Mouse (Mus musculus): ENCODE results near the gene Ipo7. TPM values are rescaled to one million over a fixed set of nuclear protein-coding genes. Genes with fewer than 3 reads are reported as not detected.

Ipo7 gene
- polyA plus RNA-seq, 1 experiment, result 20.9 TPM

- 41% methylated on average over 2 of the region's 2 CpGs for WGBS
- peaks cover 7% of the 10 kb centered on the region; the same call in 1 of the 2 replicates for H3K4me1 ChIP-seq (ENCODE audit: control insufficient read depth, insufficient read depth, low read length)
- DNase-seq, result peak; percentile 18
- H3K4me3 ChIP-seq (replicated peaks; ENCODE audit: extremely low read depth, low read depth, low read length), result no peak overlapping the region
- TF ChIP-seq POLR2A (IDR thresholded peaks at IDR 0.05; ENCODE audit: borderline replicate concordance, extremely low read depth, low read depth, low read length), result no peak
- no peak for TF ChIP-seq CTCF (IDR thresholded peaks at IDR 0.05; ENCODE audit: insufficient read depth, low read length)
Observed at GRCm38 (mm10) chr7:109993157-109993959, 24.7 kb upstream of the Ipo7 start.

DNA sequence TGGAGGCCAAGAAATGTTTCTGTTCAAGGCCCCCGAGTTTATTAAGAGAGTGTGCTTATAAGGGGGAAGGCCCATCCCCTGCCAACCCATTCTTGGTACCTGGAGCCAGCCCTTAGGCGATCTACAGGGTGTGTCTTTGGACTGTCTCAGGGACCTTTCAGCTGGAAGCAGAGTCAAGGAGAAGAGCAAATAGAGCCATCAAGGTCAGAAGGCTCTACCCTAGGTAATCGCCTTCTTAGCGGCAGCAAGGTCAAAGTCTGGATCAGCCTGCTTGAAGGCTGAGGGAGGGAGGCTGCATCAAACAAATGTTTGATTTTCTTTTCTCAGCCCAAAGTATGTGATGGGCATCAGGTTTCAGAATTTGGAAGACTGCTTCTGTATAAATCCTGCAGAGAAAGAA, 19.7 kb upstream of the Ipo7 start:
- Histone ChIP-seq H3K4me1 (ENCODE audit: control insufficient read depth, insufficient read depth, low read length) (peaks cover 2% of the 10 kb centered on the region; the same call in 1 of the 2 replicates), H3K4me3 (replicated peaks; ENCODE audit: extremely low read depth, low read depth, low read length) (no peak overlapping the region)
- no peak for TF ChIP-seq POLR2A (IDR thresholded peaks at IDR 0.05; ENCODE audit: borderline replicate concordance, extremely low read depth, low read depth, low read length)
- TF ChIP-seq CTCF (IDR thresholded peaks at IDR 0.05; ENCODE audit: insufficient read depth, low read length), result no peak
- 85% methylated on average over 4 of the region's 4 CpGs for WGBS
- no peak for DNase-seq

DNA sequence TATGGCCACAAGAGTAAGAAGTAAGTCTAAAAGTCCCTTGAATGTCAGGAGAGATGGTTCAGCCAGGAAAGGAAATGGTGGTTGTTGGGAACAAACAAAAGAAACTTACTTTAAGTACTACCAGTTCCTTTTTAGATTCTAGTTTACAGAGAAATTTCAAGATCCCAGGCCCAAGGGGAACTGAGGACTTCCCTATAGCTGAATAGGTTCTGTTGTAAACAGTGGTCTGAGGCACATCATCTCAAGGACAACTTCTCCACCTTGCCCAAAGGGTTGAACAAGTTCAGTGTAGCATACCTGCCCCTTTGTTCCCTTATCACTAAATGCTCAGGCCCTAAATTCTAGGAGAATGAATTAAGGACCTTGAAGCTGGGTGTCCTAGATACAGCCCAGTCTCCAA, 16.0 kb upstream of the Ipo7 start:
- TF ChIP-seq CTCF (IDR thresholded peaks at IDR 0.05; ENCODE audit: insufficient read depth, low read length), result no peak
- no peak for TF ChIP-seq POLR2A (IDR thresholded peaks at IDR 0.05; ENCODE audit: borderline replicate concordance, extremely low read depth, low read depth, low read length)
- no peak overlapping the region for H3K4me3 ChIP-seq (replicated peaks; ENCODE audit: extremely low read depth, low read depth, low read length)
- DNase-seq, result no peak
- H3K4me1 ChIP-seq (ENCODE audit: control insufficient read depth, insufficient read depth, low read length), result no peaks in the 10 kb centered on the region

DNA sequence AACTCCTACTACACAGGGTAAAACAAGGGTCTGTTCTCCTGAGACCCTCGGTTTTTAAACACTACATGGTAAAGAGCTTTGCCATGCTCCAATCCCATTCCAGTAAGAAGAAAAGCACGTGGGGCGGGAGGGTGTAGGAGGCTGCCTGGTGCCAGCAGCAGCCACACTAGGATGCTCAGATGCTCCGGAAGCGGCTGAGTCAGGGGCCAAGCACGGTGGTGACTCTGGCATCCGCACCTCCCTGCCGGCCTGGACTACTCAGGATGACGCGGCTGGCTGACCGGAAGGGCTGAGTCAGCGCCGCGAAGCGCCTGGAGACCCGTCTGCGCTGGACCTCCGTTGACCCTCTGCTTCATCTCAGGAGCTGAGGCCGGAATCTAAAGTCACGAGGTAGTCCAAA, 15.1 kb upstream of the Ipo7 start:
- TF ChIP-seq POLR2A (IDR thresholded peaks at IDR 0.05; ENCODE audit: borderline replicate concordance, extremely low read depth, low read depth, low read length) (no peak), CTCF (IDR thresholded peaks at IDR 0.05; ENCODE audit: insufficient read depth, low read length) (no peak)
- 13% methylated on average over 20 of the region's 20 CpGs for WGBS
- H3K4me1 ChIP-seq (ENCODE audit: control insufficient read depth, insufficient read depth, low read length), result no peaks in the 10 kb centered on the region
- H3K4me3 ChIP-seq (replicated peaks; ENCODE audit: extremely low read depth, low read depth, low read length), result no peak overlapping the region
- DNase-seq, result peak; percentile 20

- TF ChIP-seq POLR2A (IDR thresholded peaks at IDR 0.05; ENCODE audit: borderline replicate concordance, extremely low read depth, low read depth, low read length) (no peak), CTCF (IDR thresholded peaks at IDR 0.05; ENCODE audit: insufficient read depth, low read length) (no peak)
- Histone ChIP-seq H3K4me3 (replicated peaks; ENCODE audit: extremely low read depth, low read depth, low read length) (no peak overlapping the region), H3K4me1 (ENCODE audit: control insufficient read depth, insufficient read depth, low read length) (no peaks in the 10 kb centered on the region)
- no peak for DNase-seq
Observed at GRCm38 (mm10) chr7:110005976-110006375, 12.1 kb upstream of the Ipo7 start.

DNA sequence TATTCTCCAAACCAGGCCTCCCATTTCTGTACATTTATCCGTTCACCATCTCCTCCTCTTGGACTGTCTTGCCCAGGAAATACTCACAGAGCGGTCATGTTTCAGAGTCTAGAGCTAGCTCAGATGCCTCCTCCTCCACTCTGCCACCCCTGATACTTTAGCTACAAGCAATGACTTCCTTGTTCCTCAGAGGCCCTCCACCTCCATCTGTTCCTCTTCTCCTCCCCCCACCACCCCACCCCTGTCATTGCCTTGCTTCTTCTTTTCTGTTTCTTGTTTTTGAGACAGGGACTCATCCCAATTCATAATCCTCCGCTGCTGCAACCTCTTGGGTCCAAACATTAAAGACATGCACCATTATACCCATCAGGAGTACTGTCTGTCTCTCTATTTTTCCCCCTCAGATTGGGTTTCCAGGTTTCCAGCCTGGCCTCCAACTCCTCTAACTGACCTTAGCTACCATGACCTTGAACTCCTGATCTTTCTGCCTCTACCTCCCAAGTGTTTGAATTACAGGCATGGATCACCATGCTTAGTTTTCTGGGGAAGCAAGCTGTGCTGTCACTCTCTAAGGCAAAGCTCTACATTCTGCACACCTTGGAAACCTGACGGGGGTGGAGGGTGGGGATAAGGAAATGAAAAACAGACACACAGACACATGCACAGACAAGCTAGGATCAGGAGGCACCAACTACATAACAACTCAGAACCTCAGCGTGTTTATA, 11.4 kb upstream of the Ipo7 start:
- TF ChIP-seq POLR2A (IDR thresholded peaks at IDR 0.05; ENCODE audit: borderline replicate concordance, extremely low read depth, low read depth, low read length) (no peak), CTCF (IDR thresholded peaks at IDR 0.05; ENCODE audit: insufficient read depth, low read length) (no peak)
- no peak overlapping the region for H3K4me3 ChIP-seq (replicated peaks; ENCODE audit: extremely low read depth, low read depth, low read length)
- no peak for DNase-seq
- 75% methylated on average over 5 of the region's 5 CpGs for WGBS
- no peaks in the 10 kb centered on the region for H3K4me1 ChIP-seq (ENCODE audit: control insufficient read depth, insufficient read depth, low read length)

- no peaks in the 10 kb centered on the region for H3K4me1 ChIP-seq (ENCODE audit: control insufficient read depth, insufficient read depth, low read length)
- 92% methylated on average over 1 of the region's 1 CpGs for WGBS
- no peak overlapping the region for H3K4me3 ChIP-seq (replicated peaks; ENCODE audit: extremely low read depth, low read depth, low read length)
- DNase-seq, result no peak
- TF ChIP-seq POLR2A (IDR thresholded peaks at IDR 0.05; ENCODE audit: borderline replicate concordance, extremely low read depth, low read depth, low read length) (no peak), CTCF (IDR thresholded peaks at IDR 0.05; ENCODE audit: insufficient read depth, low read length) (no peak)
Observed at GRCm38 (mm10) chr7:110008513-110008912, 9.6 kb upstream of the Ipo7 start.

GRCm38 (mm10) chr7:110009084-110009483, 9.0 kb upstream of the Ipo7 start:
- DNase-seq, result no peak
- no peak overlapping the region for H3K4me3 ChIP-seq (replicated peaks; ENCODE audit: extremely low read depth, low read depth, low read length)
- WGBS, result 74% methylated on average over 6 of the region's 6 CpGs
- no peak for TF ChIP-seq CTCF (IDR thresholded peaks at IDR 0.05; ENCODE audit: insufficient read depth, low read length)
- TF ChIP-seq POLR2A (IDR thresholded peaks at IDR 0.05; ENCODE audit: borderline replicate concordance, extremely low read depth, low read depth, low read length), result no peak
- no peaks in the 10 kb centered on the region for H3K4me1 ChIP-seq (ENCODE audit: control insufficient read depth, insufficient read depth, low read length)

DNA sequence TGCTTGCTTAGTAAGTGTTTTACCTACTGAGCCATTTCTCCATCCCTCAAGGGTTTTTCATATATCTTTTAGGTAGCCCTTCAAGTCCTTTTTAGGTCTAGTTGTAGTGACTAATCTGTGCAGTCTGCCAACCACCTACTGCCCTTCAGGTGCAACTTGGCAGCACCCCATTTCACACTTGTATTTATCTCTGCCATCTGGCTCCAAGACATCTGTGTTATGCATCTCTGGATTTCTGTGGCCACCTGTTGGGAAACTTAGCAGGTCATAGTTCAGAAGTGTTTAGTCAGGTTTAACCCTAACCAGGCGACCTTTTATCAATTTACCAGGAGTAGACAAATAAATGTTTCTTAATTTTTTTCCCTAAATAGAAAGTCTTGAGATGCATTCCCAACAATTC, 6.7 kb upstream of the Ipo7 start:
- no peak overlapping the region for H3K4me3 ChIP-seq (replicated peaks; ENCODE audit: extremely low read depth, low read depth, low read length)
- DNase-seq, result no peak
- WGBS, result 64% methylated on average over 1 of the region's 1 CpGs
- TF ChIP-seq CTCF (IDR thresholded peaks at IDR 0.05; ENCODE audit: insufficient read depth, low read length) (no peak), POLR2A (IDR thresholded peaks at IDR 0.05; ENCODE audit: borderline replicate concordance, extremely low read depth, low read depth, low read length) (no peak)
- no peaks in the 10 kb centered on the region for H3K4me1 ChIP-seq (ENCODE audit: control insufficient read depth, insufficient read depth, low read length)

DNA sequence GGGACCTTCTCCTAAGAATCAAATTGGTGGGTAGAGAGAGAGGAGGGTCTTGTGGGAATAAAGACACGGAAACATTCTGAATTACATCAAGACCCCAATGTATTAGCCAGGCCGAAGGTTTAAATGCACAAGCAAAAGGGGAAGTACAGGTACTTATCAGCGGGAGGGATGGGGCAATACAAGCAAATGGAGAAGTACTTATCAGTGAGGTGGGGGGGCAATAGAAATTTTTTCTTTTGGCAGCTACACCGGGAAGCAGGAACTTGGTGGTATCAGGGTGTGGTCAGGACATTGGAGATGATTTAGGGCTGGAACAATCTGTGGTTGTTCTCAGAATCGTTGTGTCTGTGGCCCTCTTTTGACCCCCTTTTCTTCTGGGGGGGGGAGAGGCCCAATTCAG, 3.8 kb upstream of the Ipo7 start:
- TF ChIP-seq POLR2A (IDR thresholded peaks at IDR 0.05; ENCODE audit: borderline replicate concordance, extremely low read depth, low read depth, low read length), result no peak
- no peak for TF ChIP-seq CTCF (IDR thresholded peaks at IDR 0.05; ENCODE audit: insufficient read depth, low read length)
- DNase-seq, result no peak
- Histone ChIP-seq H3K4me1 (ENCODE audit: control insufficient read depth, insufficient read depth, low read length) (peaks cover 4% of the 10 kb centered on the region), H3K4me3 (replicated peaks; ENCODE audit: extremely low read depth, low read depth, low read length) (no peak overlapping the region)
- WGBS, result 69% methylated on average over 5 of the region's 5 CpGs

Data from lung, adult 2 months (tissue).